Mouse (Mus musculus): ENCODE data around the gene Rin2.

DNA sequence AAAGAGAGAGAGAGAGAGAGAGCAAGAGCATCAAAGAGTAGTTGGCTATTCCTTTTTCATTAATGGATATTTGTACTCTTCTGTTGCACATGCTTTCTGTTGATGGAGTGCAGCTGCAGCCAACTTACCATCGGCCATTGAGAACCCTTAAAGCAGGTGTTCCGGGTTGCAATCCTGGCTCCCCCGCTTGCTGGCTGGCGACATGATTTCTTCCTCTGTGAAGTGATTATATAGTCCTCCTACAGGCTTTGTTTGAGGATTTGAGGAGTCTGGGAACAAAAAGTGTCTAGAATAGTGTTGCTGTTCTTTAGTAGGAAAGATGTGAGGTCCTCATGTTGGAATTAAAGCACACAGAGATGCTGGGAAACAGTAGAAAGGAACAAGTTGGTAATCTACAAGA is 196.3 kb downstream of the Rin2 start:
- TF ChIP-seq CTCF (IDR thresholded peaks at IDR 0.05; ENCODE audit: low read depth, low read length), result no peak
- no peak for TF ChIP-seq POLR2A (IDR thresholded peaks at IDR 0.05; ENCODE audit: extremely low read depth, insufficient read depth, low read length)

All from liver, adult 2 months (tissue).